Mouse (Mus musculus) ES-Bruce4 (cell line): ENCODE measurements around the gene Cdc42ep2. TPM values are rescaled to one million over a fixed set of nuclear protein-coding genes. Genes with fewer than 3 reads are reported as not detected.

Experiments used
- H3K27ac ChIP-seq: 2 replicates; pipeline ENCODE4 v1.5.1; 2012; ENCODE audit warnings: low read length, inconsistent platforms; ENCODE audit not compliant: insufficient read depth
- H3K27me3 ChIP-seq: 2 replicates; pipeline ENCODE4 v1.6.1; 2012; ENCODE audit warnings: mild to moderate bottlenecking, low read length, inconsistent platforms; ENCODE audit not compliant: control insufficient read depth, poor library complexity, insufficient read depth, severe bottlenecking
- H3K36me3 ChIP-seq: 2 replicates; pipeline ENCODE4 v1.6.1; 2012; ENCODE audit warnings: inconsistent platforms, mild to moderate bottlenecking, low read length, moderate library complexity; ENCODE audit not compliant: control insufficient read depth, poor library complexity, insufficient read depth, severe bottlenecking
- H3K4me1 ChIP-seq: one replicate; pipeline ENCODE4 v1.8.1; 2011; ENCODE audit warnings: low read length; ENCODE audit not compliant: control insufficient read depth, insufficient read depth
- H3K4me3 ChIP-seq: 2 replicates; pipeline ENCODE4 v1.5.1; 2011; ENCODE audit warnings: low read depth, mild to moderate bottlenecking, low read length
- H3K9ac ChIP-seq: 2 replicates; pipeline ENCODE4 v1.6.1; 2012; ENCODE audit warnings: low read depth, mild to moderate bottlenecking, inconsistent platforms; ENCODE audit not compliant: poor library complexity, severe bottlenecking
- H3K9me3 ChIP-seq: replicated peaks from 2 replicates; pipeline ENCODE4 v1.6.1; 2012; ENCODE audit warnings: mild to moderate bottlenecking, low read length, inconsistent platforms; ENCODE audit not compliant: control insufficient read depth, poor library complexity, insufficient read depth, severe bottlenecking
- CTCF ChIP-seq: IDR thresholded peaks from one replicate; pipeline ENCODE4 v1.8.1; 2011; ENCODE audit warnings: low read depth, low read length
- EP300 ChIP-seq: IDR thresholded peaks from 2 replicates; pipeline ENCODE4 v1.6.1; 2011; ENCODE audit warnings: low read depth, low read length; ENCODE audit not compliant: insufficient read depth
- POLR2A ChIP-seq: IDR thresholded peaks from one replicate; pipeline ENCODE4 v1.8.1; 2011; ENCODE audit warnings: low read length; ENCODE audit not compliant: insufficient read depth
- polyA plus RNA-seq: library from polyadenylated mRNA; stranded (reverse); fragments of >200 nt; gene quantifications from 2 replicates; pipeline ENCODE4 v1.2.4, GENCODE M21; 2011; ENCODE audit warnings: low read depth; ENCODE audit not compliant: missing spikeins, insufficient read depth, insufficient read length

The Cdc42ep2 gene
- polyA plus RNA-seq, 1 experiment: 0.93 TPM

DNA sequence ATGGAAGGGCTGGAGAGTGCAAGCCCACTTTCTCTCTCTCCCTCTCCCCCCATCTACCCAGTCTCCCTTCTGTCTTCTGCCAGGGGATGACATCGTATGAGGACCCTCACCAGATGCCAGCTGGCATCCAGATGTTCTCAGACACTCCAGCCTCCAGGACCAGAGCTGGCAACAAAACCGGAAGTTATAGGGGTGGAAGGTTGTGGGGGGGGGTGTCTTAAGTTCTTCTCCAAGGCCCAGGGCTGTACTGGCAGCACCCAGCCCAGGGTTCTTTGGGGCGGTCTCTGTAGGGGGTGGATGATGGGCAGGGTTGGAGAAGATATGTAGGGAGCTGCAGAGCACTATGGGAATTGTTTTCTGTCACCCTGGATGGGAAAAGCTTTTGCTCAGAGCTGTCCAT is 3.9 kb upstream of the Cdc42ep2 start:
- Histone ChIP-seq H3K4me1 (peaks cover 2% of the 10 kb centered on the region), H3K9ac (no peak overlapping the region), H3K27ac (no peak overlapping the region), H3K27me3 (no peaks in the 10 kb centered on the region), H3K9me3 (no peaks in the 10 kb centered on the region), H3K4me3 (no peak overlapping the region), H3K36me3 (no peaks in the 10 kb centered on the region)
- TF ChIP-seq POLR2A: no peak
- TF ChIP-seq EP300: no peak
- no peak for TF ChIP-seq CTCF

DNA sequence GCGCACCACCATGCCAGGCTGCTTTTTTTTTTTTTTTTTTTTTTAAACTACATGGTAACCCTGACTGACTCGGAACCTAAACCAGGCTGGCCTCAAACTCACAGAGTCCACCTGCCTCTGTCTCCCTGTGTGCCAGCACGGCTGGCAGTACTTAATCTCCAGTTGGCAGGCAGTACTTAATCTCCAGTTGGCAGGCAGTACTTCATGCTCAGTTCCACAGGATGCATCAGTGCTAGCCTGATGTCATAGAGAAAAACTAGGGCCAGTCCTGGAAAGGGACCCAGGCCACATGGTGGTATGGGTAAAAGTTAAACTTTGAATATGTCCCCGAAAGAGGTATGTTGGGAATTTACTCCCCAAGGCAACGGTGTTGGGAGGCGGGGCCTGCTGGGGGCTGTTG is 3.5 kb upstream of the Cdc42ep2 start:
- peaks cover 2% of the 10 kb centered on the region for H3K4me1 ChIP-seq
- H3K9ac ChIP-seq: no peak overlapping the region
- no peak overlapping the region for H3K4me3 ChIP-seq
- H3K9me3 ChIP-seq: no peaks in the 10 kb centered on the region
- TF ChIP-seq CTCF (no peak), EP300 (no peak), POLR2A (no peak)
- H3K27me3 ChIP-seq: no peaks in the 10 kb centered on the region
- no peaks in the 10 kb centered on the region for H3K36me3 ChIP-seq
- H3K27ac ChIP-seq: no peak overlapping the region

DNA sequence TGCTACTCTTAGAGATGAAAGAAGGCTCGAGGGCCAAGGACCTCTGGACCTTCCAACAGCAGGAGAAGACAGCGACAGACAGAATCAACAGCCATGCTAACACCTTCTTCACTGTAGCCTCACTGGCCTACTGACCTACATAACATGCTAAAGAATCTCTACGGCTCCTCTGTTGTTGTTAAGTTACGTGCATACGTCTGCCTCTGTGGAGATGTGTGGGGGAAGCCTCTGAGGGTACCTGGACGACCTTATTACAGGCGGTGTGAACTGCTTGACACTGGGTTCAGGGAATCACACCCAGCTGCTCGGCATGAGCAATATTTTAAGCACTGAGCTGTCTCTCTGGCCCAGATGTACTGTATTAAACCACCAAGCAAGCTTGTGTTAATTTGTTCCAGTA is 2.9 kb upstream of the Cdc42ep2 start:
- Histone ChIP-seq H3K9me3 (no peaks in the 10 kb centered on the region), H3K27ac (no peak overlapping the region), H3K4me1 (peaks cover 2% of the 10 kb centered on the region), H3K4me3 (no peak overlapping the region), H3K36me3 (no peaks in the 10 kb centered on the region), H3K9ac (no peak overlapping the region), H3K27me3 (no peaks in the 10 kb centered on the region)
- TF ChIP-seq CTCF: no peak
- no peak for TF ChIP-seq POLR2A
- no peak for TF ChIP-seq EP300

DNA sequence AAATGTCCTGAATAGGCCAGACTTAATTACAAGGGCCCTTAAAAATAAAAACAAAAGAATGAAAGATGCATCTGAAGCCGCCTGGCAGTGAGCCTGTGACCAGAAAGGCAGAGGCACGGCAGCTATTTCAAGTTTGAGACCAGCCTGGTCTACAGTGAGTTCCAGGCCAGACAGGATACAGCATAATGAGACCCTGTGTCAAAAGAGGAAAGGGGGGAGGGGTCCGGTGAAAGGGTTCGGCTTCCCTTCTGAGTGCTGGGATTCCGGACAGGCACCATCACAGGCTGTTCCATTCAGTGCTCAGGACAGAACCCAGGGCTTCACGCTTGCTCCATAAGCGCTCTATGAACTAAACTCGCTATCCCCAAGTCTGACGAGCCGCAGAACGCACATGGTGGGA is 2.4 kb upstream of the Cdc42ep2 start:
- peaks cover 2% of the 10 kb centered on the region for H3K4me1 ChIP-seq
- no peak overlapping the region for H3K4me3 ChIP-seq
- H3K27ac ChIP-seq: no peak overlapping the region
- H3K36me3 ChIP-seq: no peaks in the 10 kb centered on the region
- no peak overlapping the region for H3K9ac ChIP-seq
- TF ChIP-seq POLR2A: no peak
- TF ChIP-seq CTCF: no peak
- no peak for TF ChIP-seq EP300
- no peaks in the 10 kb centered on the region for H3K9me3 ChIP-seq
- no peaks in the 10 kb centered on the region for H3K27me3 ChIP-seq

DNA sequence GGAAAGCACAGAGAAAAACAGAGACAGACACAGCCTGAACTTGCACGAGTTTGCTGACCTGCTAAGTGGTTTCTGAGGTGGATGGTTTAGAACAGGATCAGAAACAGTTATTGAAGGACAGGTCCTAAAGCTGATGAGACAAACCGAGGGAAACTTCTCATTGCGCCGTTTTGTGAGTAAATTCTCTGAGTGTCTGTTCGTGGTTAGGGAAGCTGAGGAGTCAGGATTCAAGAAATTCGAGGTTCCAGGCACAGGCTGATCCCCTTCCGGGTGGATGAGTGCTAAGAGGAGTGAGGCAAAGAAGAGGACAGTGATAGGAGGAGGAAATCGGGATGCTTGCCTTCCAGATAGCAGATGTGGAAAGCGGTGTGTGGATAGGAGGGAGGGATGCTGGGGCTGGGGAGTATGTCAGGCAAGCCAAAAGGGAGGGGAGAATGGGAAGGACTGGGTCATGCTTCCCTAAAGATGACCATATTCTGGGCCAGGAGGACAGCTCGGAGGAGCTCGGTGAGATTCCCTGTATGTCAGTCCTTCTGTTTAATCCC is 767 bp upstream of the Cdc42ep2 start:
- Histone ChIP-seq H3K9ac (no peak overlapping the region), H3K4me1 (peaks cover 2% of the 10 kb centered on the region), H3K9me3 (no peaks in the 10 kb centered on the region), H3K4me3 (no peak overlapping the region), H3K36me3 (no peaks in the 10 kb centered on the region), H3K27me3 (no peaks in the 10 kb centered on the region), H3K27ac (no peak overlapping the region)
- no peak for TF ChIP-seq EP300
- no peak for TF ChIP-seq CTCF
- TF ChIP-seq POLR2A: no peak

DNA sequence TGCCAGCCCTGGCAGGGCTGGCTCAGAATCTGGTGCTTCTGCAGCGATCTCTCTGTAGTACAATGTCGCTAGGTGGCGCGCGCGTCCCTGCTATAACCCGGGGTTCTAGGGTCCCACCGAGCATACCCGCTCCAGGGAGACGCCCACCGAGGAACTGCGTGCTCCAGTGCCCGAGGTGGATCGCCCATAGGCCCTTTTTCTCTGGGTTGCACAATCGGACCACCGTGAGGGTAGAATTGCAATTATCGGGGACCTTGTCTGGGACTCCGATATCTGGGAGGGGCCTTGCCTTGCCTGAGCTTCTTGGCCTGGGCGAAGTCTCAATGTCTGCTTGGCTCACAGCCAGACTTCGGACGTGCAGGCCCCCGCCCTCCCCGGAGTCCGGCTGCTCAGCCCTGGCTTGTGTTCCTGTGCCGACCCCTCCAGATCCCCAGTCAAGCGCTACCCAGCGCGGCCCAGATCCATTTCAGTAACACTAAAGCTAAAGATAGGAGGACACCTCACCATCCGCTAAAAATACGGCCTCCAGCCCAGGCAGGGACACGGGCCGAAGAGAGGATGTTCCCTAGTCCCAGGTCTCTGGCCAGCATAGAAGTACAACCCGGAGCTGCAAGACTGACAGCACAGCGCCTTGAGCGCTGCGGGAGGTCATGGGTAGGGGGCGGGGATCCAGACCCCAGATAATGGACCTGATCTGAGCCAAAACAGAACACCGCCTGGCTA is 465 bp downstream of the Cdc42ep2 start:
- no peaks in the 10 kb centered on the region for H3K9me3 ChIP-seq
- no peak overlapping the region for H3K27ac ChIP-seq
- peaks cover 2% of the 10 kb centered on the region for H3K4me1 ChIP-seq
- H3K4me3 ChIP-seq: peak overlapping the region; percentile 69
- TF ChIP-seq CTCF (peak; percentile 82), POLR2A (no peak), EP300 (no peak)
- H3K9ac ChIP-seq: 0 out of 2 replicates have a peak overlapping the region, but pooled peaks have one; percentile 5
- H3K27me3 ChIP-seq: no peaks in the 10 kb centered on the region
- H3K36me3 ChIP-seq: no peaks in the 10 kb centered on the region
